Mouse (Mus musculus) G1E (cell line): Measurements from ENCODE around the gene Tfpi.

ENCODE experiments used
- CTCF ChIP-seq: IDR thresholded peaks from 2 replicates; pipeline ENCODE4 v1.5.1; 2012; ENCODE audit warnings: low read depth, low read length, inconsistent platforms, mixed read lengths
- GATA1 ChIP-seq: IDR thresholded peaks from 2 replicates; pipeline ENCODE4 v1.6.1; 2012; ENCODE audit warnings: borderline replicate concordance, low read length, inconsistent platforms, mixed read lengths
- GATA2 ChIP-seq: IDR thresholded peaks from 2 replicates; pipeline ENCODE4 v1.6.1; 2012; ENCODE audit warnings: low read depth, low read length, inconsistent platforms, borderline replicate concordance
- TAL1 ChIP-seq: conservative IDR thresholded peaks from 2 replicates; pipeline ENCODE4 v1.6.1; 2012; ENCODE audit warnings: low read depth, low read length, inconsistent platforms, mixed read lengths

DNA sequence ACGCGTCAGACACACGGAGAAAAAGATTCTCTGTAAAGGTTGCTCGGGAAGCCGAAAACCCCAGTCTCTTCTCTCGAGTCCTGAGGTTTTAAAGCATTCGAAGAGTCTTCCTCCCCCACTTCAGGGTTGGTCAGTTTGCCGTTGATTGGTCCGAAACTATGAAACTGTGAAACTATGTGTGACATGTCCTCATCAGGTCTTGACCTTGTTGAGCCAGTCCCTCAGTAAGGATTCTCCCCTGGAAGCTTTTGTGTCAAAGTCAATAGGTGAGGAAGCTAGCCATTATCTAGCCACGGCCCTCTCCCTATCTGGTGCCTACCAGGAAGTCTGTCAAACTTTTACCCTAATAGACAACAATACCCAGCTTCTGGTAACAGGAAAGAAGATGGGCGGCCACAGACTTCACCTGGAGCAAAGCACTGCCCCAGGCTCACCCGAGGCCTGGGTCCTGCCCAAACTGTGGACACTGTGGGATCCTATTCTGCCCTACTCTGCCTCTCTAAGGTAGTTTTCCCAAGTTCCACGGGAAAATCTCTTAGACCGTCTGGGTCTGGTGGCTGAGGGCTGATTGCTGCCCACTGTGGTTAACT, 2.5 kb downstream of the Tfpi start:
- no peak for TF ChIP-seq CTCF
- no peak for TF ChIP-seq GATA1
- no peak for TF ChIP-seq GATA2
- no peak for TF ChIP-seq TAL1
